Mouse (Mus musculus) hindbrain, embryonic 14.5 days (tissue): ENCODE results near the gene Tnni1. TPM values are rescaled to one million over a fixed set of nuclear protein-coding genes. Genes with fewer than 3 reads are reported as not detected.

Experiments
- ATAC-seq: fragments of 200-750 bp; cut with Nextera tagmentation; 2 replicates; pipeline ENCODE4 v1.8.0; 2017; ENCODE audit warnings: moderate number of reproducible peaks, mild to moderate bottlenecking, moderate TSS enrichment, moderate library complexity; ENCODE audit not compliant: low FRiP score
- DNase-seq: peaks from one replicate; pipeline ENCODE4 v3.0.0-alpha.2; 2015; ENCODE audit warnings: low spot score
- H3K27ac ChIP-seq: fragments of 300-500 bp; sonication (generic); 2 replicates; pipeline ENCODE4 v1.5.1; 2014; ENCODE audit warnings: mild to moderate bottlenecking, moderate library complexity
- H3K27me3 ChIP-seq: fragments of 300-500 bp; sonication (generic); 2 replicates; pipeline ENCODE4 v1.6.1; 2014; ENCODE audit warnings: mild to moderate bottlenecking, low read length, mixed read lengths; ENCODE audit not compliant: control insufficient read depth, insufficient read depth
- H3K36me3 ChIP-seq: fragments of 300-500 bp; sonication (generic); replicated peaks from 2 replicates; pipeline ENCODE4 v1.6.1; 2014; ENCODE audit not compliant: control insufficient read depth, insufficient read depth
- H3K4me1 ChIP-seq: fragments of 300-500 bp; sonication (generic); replicated peaks from 2 replicates; pipeline ENCODE4 v1.6.1; 2014; ENCODE audit warnings: antibody characterized with exemption, low read length, mixed read lengths; ENCODE audit not compliant: control insufficient read depth, insufficient read depth
- H3K4me2 ChIP-seq: fragments of 300-500 bp; sonication (generic); replicated peaks from 2 replicates; pipeline ENCODE4 v1.6.1; 2014; ENCODE audit warnings: mild to moderate bottlenecking, moderate library complexity
- H3K4me3 ChIP-seq: fragments of 300-500 bp; sonication (generic); replicated peaks from 2 replicates; pipeline ENCODE4 v1.5.1; 2014; ENCODE audit warnings: mild to moderate bottlenecking, low read length
- H3K9ac ChIP-seq: fragments of 300-500 bp; sonication (generic); 2 replicates; pipeline ENCODE4 v1.6.1; 2014
- H3K9me3 ChIP-seq: fragments of 300-500 bp; sonication (generic); 2 replicates; pipeline ENCODE4 v1.6.1; 2016; ENCODE audit warnings: low read length; ENCODE audit not compliant: control insufficient read depth
- WGBS: fragments of 180-500 bp; shearing (Covaris S2); extraction: QIAGEN DNeasy Blood & Tissue Kit; methylation state at CpG from one replicate; pipeline ENCODE4 v1.1.7; 2014; 5-methylcytosine and 5-hydroxymethylcytosine counted together
- polyA plus RNA-seq: library from polyadenylated mRNA; unstranded; fragments of >200 nt; fragmentation: Nextera tagmentation; extraction: Ambion mirVana; gene quantifications from 2 replicates; pipeline ENCODE4 v1.2.1, GENCODE M21; 2014

Tnni1 gene
- polyA plus RNA-seq, 1 experiment from 2014 or later: 1.7 TPM

- H3K36me3 ChIP-seq: no peaks in the 10 kb centered on the region
- ATAC-seq (no peak), DNase-seq (peak; percentile 61)
- no peak overlapping the region for H3K4me3 ChIP-seq
- no peaks in the 10 kb centered on the region for H3K27me3 ChIP-seq
- no peaks in the 10 kb centered on the region for H3K4me1 ChIP-seq
- no peak overlapping the region for H3K4me2 ChIP-seq
- H3K27ac ChIP-seq: no peak overlapping the region
- no peaks in the 10 kb centered on the region for H3K9me3 ChIP-seq
- 19% methylated on average over 1 of the region's 1 CpGs for WGBS
- H3K9ac ChIP-seq: no peak overlapping the region
Observed at GRCm38 (mm10) chr1:135828918-135829317, 49.7 kb downstream of the Tnni1 start.

GRCm38 (mm10) chr1:135834206-135834859, 55.1 kb downstream of the Tnni1 start:
- 75% methylated on average over 6 of the region's 6 CpGs for WGBS
- no peak overlapping the region for H3K4me2 ChIP-seq
- no peaks in the 10 kb centered on the region for H3K36me3 ChIP-seq
- DNase-seq: no peak
- no peaks in the 10 kb centered on the region for H3K9me3 ChIP-seq
- H3K4me1 ChIP-seq: no peaks in the 10 kb centered on the region
- H3K9ac ChIP-seq: no peak overlapping the region
- no peak overlapping the region for H3K4me3 ChIP-seq
- ATAC-seq: no peak
- no peaks in the 10 kb centered on the region for H3K27me3 ChIP-seq
- H3K27ac ChIP-seq: no peak overlapping the region

GRCm38 (mm10) chr1:135834983-135835382, 55.7 kb downstream of the Tnni1 start:
- WGBS: 85% methylated on average over 8 of the region's 8 CpGs
- ATAC-seq: no peak
- H3K27me3 ChIP-seq: no peaks in the 10 kb centered on the region

GRCm38 (mm10) chr1:135835716-135836483, 56.7 kb downstream of the Tnni1 start, which contains the start of gene Tnnt2:
Gene Tnnt2, plus strand, starts transcription at chr1:135836354.
- ATAC-seq (no peak), DNase-seq (no peak)
- H3K27ac ChIP-seq: no peak within 1 kb of the TSS
- no peak within 1 kb of the TSS for H3K4me2 ChIP-seq
- no peak within 1 kb of the TSS for H3K9ac ChIP-seq
- H3K27me3 ChIP-seq: no peaks in the 10 kb centered on the region
- H3K9me3 ChIP-seq: no peaks in the 10 kb centered on the region
- 60% methylated on average over 9 of the region's 9 CpGs for WGBS
- no peaks in the 10 kb centered on the region for H3K36me3 ChIP-seq
- H3K4me1 ChIP-seq: no peaks in the 10 kb centered on the region
- no peak within 1 kb of the TSS for H3K4me3 ChIP-seq

More at GRCm38 (mm10) chr1:135834983-135835382, 55.7 kb downstream of the Tnni1 start:
- Histone ChIP-seq H3K4me3 (no peak overlapping the region), H3K36me3 (no peaks in the 10 kb centered on the region), H3K4me1 (no peaks in the 10 kb centered on the region), H3K9me3 (no peaks in the 10 kb centered on the region), H3K4me2 (no peak overlapping the region), H3K9ac (no peak overlapping the region), H3K27ac (no peak overlapping the region)
- no peak for DNase-seq

GRCm38 (mm10) chr1:135838626-135839025, 59.4 kb downstream of the Tnni1 start:
- Histone ChIP-seq H3K9ac (no peak overlapping the region), H3K4me2 (no peak overlapping the region), H3K27me3 (no peaks in the 10 kb centered on the region), H3K4me1 (no peaks in the 10 kb centered on the region), H3K36me3 (no peaks in the 10 kb centered on the region), H3K27ac (no peak overlapping the region), H3K9me3 (no peaks in the 10 kb centered on the region), H3K4me3 (no peak overlapping the region)
- 70% methylated on average over 4 of the region's 4 CpGs for WGBS
- ATAC-seq (no peak), DNase-seq (no peak)

GRCm38 (mm10) chr1:135839065-135839464, 59.8 kb downstream of the Tnni1 start:
- ATAC-seq (no peak), DNase-seq (no peak)
- Histone ChIP-seq H3K4me3 (no peak overlapping the region), H3K9ac (no peak overlapping the region), H3K27ac (no peak overlapping the region), H3K4me1 (no peaks in the 10 kb centered on the region), H3K4me2 (no peak overlapping the region), H3K9me3 (no peaks in the 10 kb centered on the region), H3K36me3 (no peaks in the 10 kb centered on the region), H3K27me3 (no peaks in the 10 kb centered on the region)
- WGBS: 87% methylated on average over 6 of the region's 6 CpGs

GRCm38 (mm10) chr1:135840675-135841395, 61.6 kb downstream of the Tnni1 start:
- ATAC-seq (no peak), DNase-seq (no peak)
- H3K9me3 ChIP-seq: no peaks in the 10 kb centered on the region
- no peak overlapping the region for H3K4me2 ChIP-seq
- WGBS: 78% methylated on average over 15 of the region's 15 CpGs
- no peak overlapping the region for H3K9ac ChIP-seq
- no peaks in the 10 kb centered on the region for H3K27me3 ChIP-seq
- H3K4me1 ChIP-seq: no peaks in the 10 kb centered on the region
- no peak overlapping the region for H3K4me3 ChIP-seq
- no peaks in the 10 kb centered on the region for H3K36me3 ChIP-seq
- no peak overlapping the region for H3K27ac ChIP-seq

GRCm38 (mm10) chr1:135843519-135844262, 64.5 kb downstream of the Tnni1 start:
- no peaks in the 10 kb centered on the region for H3K4me1 ChIP-seq
- H3K9me3 ChIP-seq: no peaks in the 10 kb centered on the region
- H3K27ac ChIP-seq: no peak overlapping the region
- H3K9ac ChIP-seq: no peak overlapping the region
- no peak overlapping the region for H3K4me3 ChIP-seq
- H3K36me3 ChIP-seq: no peaks in the 10 kb centered on the region
- H3K27me3 ChIP-seq: no peaks in the 10 kb centered on the region
- ATAC-seq: no peak
- DNase-seq: no peak
- 90% methylated on average over 10 of the region's 10 CpGs for WGBS
- no peak overlapping the region for H3K4me2 ChIP-seq

- DNase-seq (no peak), ATAC-seq (no peak)
- Histone ChIP-seq H3K4me2 (no peak overlapping the region), H3K9me3 (no peaks in the 10 kb centered on the region), H3K27ac (no peak overlapping the region), H3K4me1 (no peaks in the 10 kb centered on the region), H3K27me3 (no peaks in the 10 kb centered on the region), H3K36me3 (no peaks in the 10 kb centered on the region), H3K4me3 (no peak overlapping the region), H3K9ac (no peak overlapping the region)
- WGBS: 81% methylated on average over 6 of the region's 6 CpGs
Observed at GRCm38 (mm10) chr1:135844481-135844880, 65.2 kb downstream of the Tnni1 start.
